Mouse (Mus musculus) heart, embryonic 16.5 days (tissue): Measurements from ENCODE around the gene Olfr1122. TPM values are rescaled to one million over a fixed set of nuclear protein-coding genes. Genes with fewer than 3 reads are reported as not detected.
"Not testable (repeated sequence)": the region's sequence is repeated elsewhere in the genome, so short reads cannot be mapped to it uniquely, and the experiment has no call there.

Source experiments
- ATAC-seq: fragments of 200-750 bp; cut with Nextera tagmentation; replicated peaks from 2 replicates; pipeline ENCODE4 v1.8.0; 2017; ENCODE audit warnings: moderate number of reproducible peaks; ENCODE audit not compliant: insufficient read depth, low FRiP score; ENCODE audit errors: extremely low read depth
- H3K27ac ChIP-seq: fragments of 300-500 bp; sonication (generic); 2 replicates; pipeline ENCODE4 v1.5.1; 2014; ENCODE audit warnings: mild to moderate bottlenecking, low read length, control low read depth, moderate library complexity
- H3K27me3 ChIP-seq: fragments of 300-500 bp; sonication (generic); 2 replicates; pipeline ENCODE4 v1.6.1; 2014; ENCODE audit warnings: low read length, mixed read lengths; ENCODE audit not compliant: control insufficient read depth, insufficient read depth
- H3K36me3 ChIP-seq: fragments of 300-500 bp; sonication (generic); 2 replicates; pipeline ENCODE4 v1.6.1; 2014; ENCODE audit not compliant: control insufficient read depth, insufficient read depth
- H3K4me1 ChIP-seq: fragments of 300-500 bp; sonication (generic); 2 replicates; pipeline ENCODE4 v1.6.1; 2014; ENCODE audit warnings: low read length, mixed read lengths; ENCODE audit not compliant: control insufficient read depth, insufficient read depth
- H3K4me2 ChIP-seq: fragments of 300-500 bp; sonication (generic); 2 replicates; pipeline ENCODE4 v1.6.1; 2014; ENCODE audit warnings: low read depth, mild to moderate bottlenecking, control low read depth, low read length
- H3K4me3 ChIP-seq: fragments of 300-500 bp; sonication (generic); 2 replicates; pipeline ENCODE4 v1.5.1; 2014; ENCODE audit warnings: mild to moderate bottlenecking, control low read depth, low read length
- H3K9ac ChIP-seq: fragments of 300-500 bp; sonication (generic); 2 replicates; pipeline ENCODE4 v1.6.1; 2014; ENCODE audit warnings: low read length, control low read depth
- H3K9me3 ChIP-seq: fragments of 300-500 bp; sonication (generic); replicated peaks from 2 replicates; pipeline ENCODE4 v1.6.1; 2016; ENCODE audit warnings: low read length; ENCODE audit not compliant: control insufficient read depth
- WGBS: fragments of 180-500 bp; shearing (Covaris S2); extraction: QIAGEN DNeasy Blood & Tissue Kit; methylation state at CpG from one replicate; pipeline ENCODE4 v1.1.7; 2014; 5-methylcytosine and 5-hydroxymethylcytosine counted together
- polyA plus RNA-seq: library from polyadenylated mRNA; unstranded; fragments of >200 nt; fragmentation: Nextera tagmentation; extraction: Ambion mirVana; gene quantifications from 2 replicates; pipeline ENCODE4 v1.2.1, GENCODE M21; 2015

The Olfr1122 gene
- polyA plus RNA-seq, result not detected in 2 replicates

DNA sequence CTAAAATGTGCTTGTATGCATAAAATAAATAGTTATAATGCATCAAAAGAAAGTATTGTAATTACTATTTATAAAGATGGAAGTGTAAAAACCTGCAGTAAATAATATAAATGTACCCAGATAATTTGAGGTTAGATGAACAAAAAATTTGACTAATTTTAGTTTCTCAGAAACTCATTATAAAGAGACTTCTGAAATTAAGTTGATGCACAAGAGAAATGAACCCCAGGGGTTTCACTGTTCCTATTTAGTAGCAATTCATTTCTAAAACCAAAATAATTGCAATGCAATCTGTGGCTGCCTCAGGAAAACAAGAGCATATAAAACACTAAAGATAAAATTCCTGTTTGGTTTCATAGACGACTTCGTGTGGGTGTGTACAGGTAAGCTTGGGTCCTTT is at the start of gene Olfr1122:
Gene Olfr1122 (plus strand): TSS at position 301 of the 400 bp plus-strand sequence.
- Histone ChIP-seq H3K4me1 (no peaks in the 10 kb centered on the region), H3K27me3 (no peaks in the 10 kb centered on the region), H3K27ac (no peak within 1 kb of the TSS), H3K9ac (no peak within 1 kb of the TSS), H3K4me3 (no peak within 1 kb of the TSS), H3K9me3 (no peaks in the 10 kb centered on the region), H3K4me2 (no peak within 1 kb of the TSS), H3K36me3 (no peaks in the 10 kb centered on the region)
- no peak for ATAC-seq
- WGBS, result 75% methylated on average over 2 of the region's 2 CpGs

DNA sequence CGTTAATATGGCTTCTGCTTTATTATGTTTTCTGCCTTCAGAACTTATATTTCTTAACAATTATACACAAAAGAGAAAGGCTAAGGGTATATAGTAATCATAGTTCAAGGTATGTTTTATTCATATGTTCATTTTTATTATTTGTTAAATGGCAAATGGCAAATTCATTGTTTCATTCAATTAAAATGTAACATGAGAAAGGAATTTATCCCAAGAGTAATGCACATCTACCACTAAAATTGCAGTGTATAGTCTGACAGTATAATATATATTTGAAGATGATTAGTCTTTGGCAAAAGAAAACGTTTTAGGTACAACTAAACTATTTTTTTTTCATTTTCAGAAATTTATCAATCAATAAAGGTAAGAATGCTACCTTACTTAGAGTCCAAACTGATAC is 31.1 kb upstream of the Olfr1122 start, which contains the start of gene Olfr1120:
Gene Olfr1120 (plus strand): TSS at position 301 of the 400 bp plus-strand sequence.
- Histone ChIP-seq H3K4me1 (no peaks in the 10 kb centered on the region), H3K36me3 (no peaks in the 10 kb centered on the region), H3K9ac (no peak within 1 kb of the TSS), H3K4me3 (no peak within 1 kb of the TSS), H3K4me2 (no peak within 1 kb of the TSS), H3K27me3 (no peaks in the 10 kb centered on the region), H3K9me3 (no peaks in the 10 kb centered on the region), H3K27ac (no peak within 1 kb of the TSS)
- 47% methylated on average over 2 of the region's 2 CpGs for WGBS
- ATAC-seq, result no peak

DNA sequence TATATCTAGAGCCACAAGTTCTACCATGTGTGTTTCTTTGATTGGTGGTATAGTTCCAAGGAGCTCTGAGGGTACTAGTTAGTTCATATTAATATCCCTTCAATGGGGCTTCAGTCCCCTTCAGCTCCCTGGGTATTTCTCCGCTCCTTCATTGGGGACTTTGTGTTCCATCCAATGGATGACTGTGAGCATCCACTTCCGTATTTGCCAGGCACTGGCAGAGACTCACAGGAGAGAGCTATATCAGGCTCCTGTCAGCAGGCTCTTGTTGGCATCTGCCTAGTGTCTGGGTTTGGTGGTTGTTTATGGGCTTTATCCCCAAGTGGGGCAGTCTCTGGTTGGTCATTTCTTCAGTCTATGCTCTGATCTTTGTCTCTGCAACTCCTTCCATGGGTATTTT is 25.5 kb upstream of the Olfr1122 start:
- H3K4me2 ChIP-seq, H3K9ac ChIP-seq, H3K9me3 ChIP-seq, H3K27me3 ChIP-seq, ATAC-seq, H3K27ac ChIP-seq, H3K4me1 ChIP-seq, H3K4me3 ChIP-seq, H3K36me3 ChIP-seq: not testable (repeated sequence)
- 56% methylated on average over 2 of the region's 2 CpGs for WGBS

DNA sequence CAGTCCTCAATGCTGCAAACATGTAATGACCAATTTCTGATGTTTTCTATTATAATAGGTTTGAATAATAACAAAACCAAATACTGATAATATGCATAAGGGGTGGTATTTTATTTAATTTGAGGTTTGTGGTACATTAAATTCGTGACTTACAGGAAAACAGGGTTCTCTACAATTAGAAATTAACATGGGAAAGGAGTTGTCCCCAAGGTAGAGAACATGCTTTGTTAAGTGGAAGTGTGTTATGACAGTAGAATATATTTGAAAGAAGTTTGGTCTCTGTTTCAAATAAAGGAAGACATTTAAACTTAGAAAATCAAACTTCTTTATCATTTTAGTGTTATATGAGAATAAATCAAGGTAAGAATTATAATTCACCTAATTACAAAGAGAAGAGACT is 16.1 kb upstream of the Olfr1122 start, which contains the start of gene Olfr1121:
Gene Olfr1121 (plus strand): TSS at position 301 of the 400 bp plus-strand sequence.
- Histone ChIP-seq H3K27me3 (no peaks in the 10 kb centered on the region), H3K9ac (no peak within 1 kb of the TSS), H3K4me2 (no peak within 1 kb of the TSS), H3K4me1 (no peaks in the 10 kb centered on the region), H3K9me3 (no peaks in the 10 kb centered on the region), H3K27ac (no peak within 1 kb of the TSS), H3K36me3 (no peaks in the 10 kb centered on the region), H3K4me3 (no peak within 1 kb of the TSS)
- WGBS, result 25% methylated on average over 1 of the region's 1 CpGs
- ATAC-seq, result no peak

DNA sequence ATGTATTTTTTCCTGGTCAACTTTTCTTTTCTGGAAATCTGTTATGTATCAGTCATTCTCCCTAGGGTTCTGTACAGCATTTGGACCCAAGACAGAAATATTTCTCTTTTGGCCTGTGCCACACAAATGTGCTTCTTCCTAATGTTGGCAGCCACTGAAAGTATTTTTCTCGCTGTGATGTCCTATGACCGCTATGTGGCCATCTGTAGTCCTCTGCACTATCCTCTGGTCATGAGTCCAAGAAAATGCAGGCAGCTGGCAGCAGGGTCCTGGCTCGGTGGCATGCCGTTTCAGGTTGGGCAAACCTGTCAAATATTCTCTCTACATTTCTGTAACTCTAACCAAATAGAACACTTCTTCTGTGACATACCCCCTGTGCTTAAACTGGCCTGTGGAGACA is 13.9 kb upstream of the Olfr1122 start:
- no peak for ATAC-seq
- H3K36me3 ChIP-seq, result no peaks in the 10 kb centered on the region
- 85% methylated on average over 4 of the region's 4 CpGs for WGBS

DNA sequence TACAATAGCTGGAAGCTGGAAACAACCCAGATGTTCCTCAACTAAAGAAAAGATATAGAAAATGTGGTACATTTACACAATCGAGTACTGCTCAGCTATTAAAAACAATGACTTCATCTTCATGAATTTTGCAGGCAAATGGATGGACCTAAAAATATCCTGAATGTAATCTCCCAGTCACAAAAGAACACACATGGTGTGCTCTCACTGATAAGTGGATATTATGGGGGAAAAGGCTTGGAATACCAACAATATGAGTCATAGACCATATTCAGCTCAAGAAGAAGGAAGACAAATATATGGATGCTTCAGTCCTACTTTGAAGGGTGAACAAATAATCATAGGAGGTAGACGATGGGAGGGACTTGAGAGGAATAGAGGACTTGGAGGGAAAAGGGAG is 1.7 kb upstream of the Olfr1122 start:
- no peaks in the 10 kb centered on the region for H3K4me1 ChIP-seq
- peak; percentile 55; the same call in 1 of the 2 replicates for ATAC-seq
- H3K27me3 ChIP-seq, result no peaks in the 10 kb centered on the region
- H3K9ac ChIP-seq, result no peak overlapping the region
- H3K4me2 ChIP-seq, result no peak overlapping the region
- no peaks in the 10 kb centered on the region for H3K36me3 ChIP-seq
- no peak overlapping the region for H3K27ac ChIP-seq
- H3K4me3 ChIP-seq, result no peak overlapping the region
- H3K9me3 ChIP-seq, result no peaks in the 10 kb centered on the region
- 31% methylated on average over 2 of the region's 2 CpGs for WGBS

More for the DNA sequence above, 13.9 kb upstream of the Olfr1122 start:
- Histone ChIP-seq H3K4me1 (no peaks in the 10 kb centered on the region), H3K9me3 (no peaks in the 10 kb centered on the region), H3K4me3 (no peak overlapping the region), H3K27ac (no peak overlapping the region), H3K9ac (no peak overlapping the region), H3K27me3 (no peaks in the 10 kb centered on the region), H3K4me2 (no peak overlapping the region)

DNA sequence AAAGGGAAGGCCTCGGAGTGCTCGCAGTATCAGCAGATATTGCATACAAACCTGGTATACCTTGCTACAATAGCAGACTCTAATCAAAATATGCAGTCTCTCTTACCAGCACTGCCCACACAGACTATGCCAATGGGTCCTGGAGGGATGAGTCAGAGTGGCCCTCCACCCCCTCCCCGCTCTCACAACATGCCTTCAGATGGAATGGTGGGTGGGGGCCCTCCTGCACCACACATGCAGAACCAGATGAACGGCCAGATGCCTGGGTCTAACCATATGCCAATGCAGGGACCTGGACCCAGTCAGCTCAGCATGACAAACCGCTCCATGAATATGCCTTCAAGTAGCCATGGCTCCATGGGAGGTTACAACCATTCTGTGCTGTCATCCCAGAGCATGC is 8.0 kb downstream of the Olfr1122 start:
- H3K4me1 ChIP-seq, H3K27ac ChIP-seq, H3K36me3 ChIP-seq, H3K9ac ChIP-seq, H3K4me3 ChIP-seq, H3K27me3 ChIP-seq, H3K4me2 ChIP-seq, ATAC-seq, H3K9me3 ChIP-seq: not testable (repeated sequence)
- 80% methylated on average over 5 of the region's 5 CpGs for WGBS

DNA sequence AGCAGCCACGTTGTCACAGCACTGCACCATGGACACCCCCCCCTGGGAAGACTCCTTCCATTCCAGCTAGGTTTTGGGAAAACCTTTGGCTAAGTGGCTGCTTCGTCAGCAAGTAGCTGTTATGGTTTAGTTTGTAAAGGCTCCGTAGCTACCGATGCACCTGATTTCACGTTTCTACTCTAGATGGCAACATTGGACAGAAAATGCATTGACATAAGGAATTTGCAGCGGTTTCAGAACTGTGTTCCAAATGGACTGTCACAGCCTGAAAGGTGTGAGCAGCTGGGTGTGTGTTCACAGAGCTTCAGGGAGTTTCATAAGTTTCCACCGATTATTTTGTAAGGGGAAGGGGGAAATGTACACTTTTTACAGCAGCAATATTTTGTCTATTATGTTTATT is 9.0 kb downstream of the Olfr1122 start:
- not testable (repeated sequence) for H3K9ac ChIP-seq, H3K4me2 ChIP-seq, H3K9me3 ChIP-seq, H3K36me3 ChIP-seq, ATAC-seq, H3K4me1 ChIP-seq, H3K27me3 ChIP-seq, H3K27ac ChIP-seq, H3K4me3 ChIP-seq
- 68% methylated on average over 7 of the region's 7 CpGs for WGBS

DNA sequence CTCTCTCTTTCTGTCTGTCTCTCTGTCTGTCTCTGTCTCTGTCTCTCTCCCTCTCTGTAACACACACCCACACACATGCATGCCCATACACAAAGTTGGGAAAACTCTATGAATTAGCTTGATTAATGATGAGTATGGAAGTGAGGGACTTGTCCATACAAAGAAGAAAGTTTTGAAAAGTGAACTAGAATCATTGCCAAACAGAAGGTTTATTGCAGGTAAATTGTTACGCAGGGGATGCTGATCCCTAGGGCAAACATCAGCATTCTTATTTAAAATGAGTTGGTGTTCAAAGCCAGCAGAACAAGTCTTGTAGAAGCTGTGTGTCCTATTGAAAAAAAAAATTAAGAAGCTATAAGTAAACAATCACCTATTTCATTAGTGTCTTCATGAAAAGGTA is 30.7 kb downstream of the Olfr1122 start, which contains the start of gene Olfr1123:
Gene Olfr1123 (plus strand): TSS at position 301 of the 400 bp plus-strand sequence.
- H3K9me3 ChIP-seq, result no peaks in the 10 kb centered on the region
- no peak within 1 kb of the TSS for H3K4me3 ChIP-seq
- 85% methylated on average over 1 of the region's 1 CpGs for WGBS
- H3K27me3 ChIP-seq, result no peaks in the 10 kb centered on the region
- H3K4me1 ChIP-seq, result no peaks in the 10 kb centered on the region
- no peak within 1 kb of the TSS for H3K27ac ChIP-seq
- H3K36me3 ChIP-seq, result no peaks in the 10 kb centered on the region
- no peak for ATAC-seq
- H3K9ac ChIP-seq, result no peak within 1 kb of the TSS
- H3K4me2 ChIP-seq, result no peak within 1 kb of the TSS
